Mouse (Mus musculus): ENCODE measurements around the gene Sh2d1b2.
"Not testable (repeated sequence)": the region's sequence is repeated elsewhere in the genome, so short reads cannot be mapped to it uniquely, and the experiment has no call there.

The Sh2d1b2 gene

GRCm38 (mm10) chr1:170232688-170233087 lies at the start of gene Sh2d1b2:
Gene Sh2d1b2 (plus strand): TSS chr1:170232749.
- not testable (repeated sequence) for DNase-seq

GRCm38 (mm10) chr1:170185137-170185536 lies 47.4 kb upstream of the Sh2d1b2 start:
- no peak for DNase-seq

- no peak for DNase-seq
Observed at GRCm38 (mm10) chr1:170186531-170186930, 46.0 kb upstream of the Sh2d1b2 start.

- DNase-seq = peak; percentile 22
Observed at GRCm38 (mm10) chr1:170188601-170189000, 43.9 kb upstream of the Sh2d1b2 start.

- DNase-seq = no peak
Observed at GRCm38 (mm10) chr1:170190225-170190624, 42.3 kb upstream of the Sh2d1b2 start.

GRCm38 (mm10) chr1:170191925-170192324 lies 40.6 kb upstream of the Sh2d1b2 start:
- DNase-seq = no peak

GRCm38 (mm10) chr1:170196211-170196610 lies 36.3 kb upstream of the Sh2d1b2 start:
- DNase-seq = peak; percentile 27

GRCm38 (mm10) chr1:170200379-170200778 lies 32.2 kb upstream of the Sh2d1b2 start:
- DNase-seq = peak; percentile 53

- no peak for DNase-seq
Observed at GRCm38 (mm10) chr1:170206395-170206794, 26.2 kb upstream of the Sh2d1b2 start.

GRCm38 (mm10) chr1:170213181-170213879 lies 19.2 kb upstream of the Sh2d1b2 start:
- no peak for DNase-seq

GRCm38 (mm10) chr1:170214383-170214756 lies 18.2 kb upstream of the Sh2d1b2 start:
- no peak for DNase-seq

GRCm38 (mm10) chr1:170214757-170215522 lies 17.6 kb upstream of the Sh2d1b2 start, which contains the start of gene Uhmk1:
Gene Uhmk1 (minus strand): TSS chr1:170215397.
- peak; percentile 94 for DNase-seq

- no peak for DNase-seq
Observed at GRCm38 (mm10) chr1:170215590-170215989, 17.0 kb upstream of the Sh2d1b2 start.

- no peak for DNase-seq
Observed at GRCm38 (mm10) chr1:170218091-170218884, 14.3 kb upstream of the Sh2d1b2 start.

- DNase-seq = no peak
Observed at GRCm38 (mm10) chr1:170220351-170220750, 12.2 kb upstream of the Sh2d1b2 start.

- no peak for DNase-seq
Observed at GRCm38 (mm10) chr1:170223276-170223675, 9.3 kb upstream of the Sh2d1b2 start.

GRCm38 (mm10) chr1:170245016-170245415 lies 12.5 kb downstream of the Sh2d1b2 start:
- no peak for DNase-seq

GRCm38 (mm10) chr1:170254893-170255559 lies 22.5 kb downstream of the Sh2d1b2 start:
- DNase-seq = no peak

- DNase-seq = peak; percentile 87
Observed at GRCm38 (mm10) chr1:170255560-170255910, 23.0 kb downstream of the Sh2d1b2 start.

- no peak for DNase-seq
Observed at GRCm38 (mm10) chr1:170270281-170270680, 37.7 kb downstream of the Sh2d1b2 start.

- DNase-seq = no peak
Observed at GRCm38 (mm10) chr1:170270696-170271095, 38.1 kb downstream of the Sh2d1b2 start.

- DNase-seq = no peak
Observed at GRCm38 (mm10) chr1:170273252-170273651, 40.7 kb downstream of the Sh2d1b2 start.

- DNase-seq = no peak
Observed at GRCm38 (mm10) chr1:170277016-170277415, 44.5 kb downstream of the Sh2d1b2 start, which contains the start of gene Sh2d1b1. Gene Sh2d1b1 (plus strand): TSS chr1:170277320.

All from kidney, postnatal 10 days (tissue).